Mouse (Mus musculus) neutrophil, adult 59 days (primary cell): ENCODE measurements around the gene Vwde. TPM values are rescaled to one million over a fixed set of nuclear protein-coding genes. Genes with fewer than 3 reads are reported as not detected.

Source experiments
- total RNA-seq, 2 experiments: library from RNA; stranded (reverse); gene quantifications; 1 replicate in 1 of 2; 2 replicates in 1 of 2; pipeline ENCODE4 v1.2.4; 2023

Vwde gene
- not detected for total RNA-seq

DNA sequence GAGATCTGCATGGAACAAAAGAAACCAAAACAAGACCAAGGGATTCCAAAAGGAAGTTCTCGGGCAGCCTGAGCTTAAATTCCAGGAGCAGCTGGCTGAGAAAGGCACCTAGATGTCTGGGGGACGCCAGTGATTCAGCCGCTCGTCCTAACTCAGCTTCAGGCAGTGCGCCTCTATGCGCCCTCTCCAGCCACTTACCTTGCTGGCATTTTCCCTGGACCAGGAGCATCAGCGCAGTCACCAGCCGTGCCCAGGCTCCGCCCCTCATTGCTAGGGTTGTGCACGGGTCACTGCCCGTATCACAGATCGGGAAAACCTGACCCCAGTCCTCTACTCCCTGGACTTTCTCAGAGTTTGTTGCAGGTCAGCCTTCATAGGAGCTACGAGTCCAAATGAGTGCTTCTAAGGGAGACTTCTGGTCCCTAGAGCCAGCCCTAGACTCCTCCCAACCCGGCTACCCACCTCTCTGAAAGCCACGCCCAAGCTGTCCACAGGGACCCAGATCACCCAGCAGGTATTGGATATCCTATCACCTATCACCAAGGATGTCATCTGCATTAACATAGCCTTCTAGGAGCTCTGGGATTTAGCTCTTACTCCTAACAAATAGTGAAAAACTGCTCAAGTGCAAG, at the start of gene Vwde:
TSS of gene Vwde (minus strand) at position 370 of the 632 bp plus-strand sequence.

Other genes starting within 250 kb of the Vwde start
- gene Tmem106b, start 155.2 kb downstream of the Vwde start, total RNA-seq, result 10 to 100 TPM; 23.9 to 27.4 TPM